Mouse (Mus musculus) forebrain, postnatal 0 days (tissue): ENCODE measurements around the gene Bfar. TPM values are rescaled to one million over a fixed set of nuclear protein-coding genes. Genes with fewer than 3 reads are reported as not detected.

Experiments
- ATAC-seq: fragments of 200-750 bp; cut with Nextera tagmentation; 2 replicates; pipeline ENCODE4 v1.8.0; 2017; ENCODE audit warnings: mild to moderate bottlenecking, moderate library complexity
- DNase-seq: peaks from one replicate; pipeline ENCODE4 v3.0.0-alpha.2; 2015
- H3K27ac ChIP-seq: fragments of 300-500 bp; sonication (generic); 2 replicates; pipeline ENCODE4 v1.5.1; 2014; ENCODE audit warnings: low read depth, mild to moderate bottlenecking, antibody characterized with exemption, low read length, moderate library complexity, mixed read lengths
- H3K27me3 ChIP-seq: fragments of 300-500 bp; sonication (generic); 2 replicates; pipeline ENCODE4 v1.6.1; 2014; ENCODE audit warnings: mild to moderate bottlenecking, low read length, mixed read lengths; ENCODE audit not compliant: insufficient read depth
- H3K36me3 ChIP-seq: fragments of 300-500 bp; sonication (generic); 2 replicates; pipeline ENCODE4 v1.6.1; 2014; ENCODE audit warnings: mild to moderate bottlenecking, moderate library complexity; ENCODE audit not compliant: insufficient read depth
- H3K4me1 ChIP-seq: fragments of 300-500 bp; sonication (generic); 2 replicates; pipeline ENCODE4 v1.6.1; 2014; ENCODE audit warnings: antibody characterized with exemption; ENCODE audit not compliant: insufficient read depth
- H3K4me2 ChIP-seq: fragments of 300-500 bp; sonication (generic); 2 replicates; pipeline ENCODE4 v1.6.1; 2014; ENCODE audit warnings: low read depth, mild to moderate bottlenecking, moderate library complexity
- H3K4me3 ChIP-seq: fragments of 300-500 bp; sonication (generic); 2 replicates; pipeline ENCODE4 v1.5.1; 2014; ENCODE audit warnings: low read depth, low read length, mixed read lengths
- H3K9ac ChIP-seq: fragments of 300-500 bp; sonication (generic); 2 replicates; pipeline ENCODE4 v1.6.1; 2014; ENCODE audit warnings: mild to moderate bottlenecking
- H3K9me3 ChIP-seq: fragments of 300-500 bp; sonication (generic); 2 replicates; pipeline ENCODE4 v1.6.1; 2016; ENCODE audit warnings: low read length
- CTCF ChIP-seq: sonication (generic); IDR thresholded peaks from 2 replicates; pipeline ENCODE4 v1.5.1; 2016; ENCODE audit warnings: antibody characterized with exemption, control low read depth, low read depth
- WGBS: fragments of 180-500 bp; shearing (Covaris S2); extraction: QIAGEN DNeasy Blood & Tissue Kit; methylation state at CpG from one replicate; pipeline ENCODE4 v1.1.7; 2014; 5-methylcytosine and 5-hydroxymethylcytosine counted together
- polyA plus RNA-seq: library from polyadenylated mRNA; unstranded; fragments of >200 nt; fragmentation: Nextera tagmentation; extraction: Ambion mirVana; gene quantifications from 2 replicates; pipeline ENCODE4 v1.2.1, GENCODE M21; 2015
- total RNA-seq: library from RNA; depleted of rRNA; stranded (reverse); fragments of >200 nt; gene quantifications from 2 replicates; pipeline ENCODE4 v1.2.3, GENCODE M21; 2014; rRNA removed

Gene Bfar
- total and polyA plus RNA-seq, 2 experiments from 2014 or later = 33.0 to 39.8 TPM

- Histone ChIP-seq H3K9me3 (no peaks in the 10 kb centered on the region), H3K4me2 (no peak overlapping the region), H3K27ac (no peak overlapping the region), H3K9ac (no peak overlapping the region), H3K4me1 (no peaks in the 10 kb centered on the region), H3K36me3 (no peaks in the 10 kb centered on the region), H3K4me3 (no peak overlapping the region), H3K27me3 (no peaks in the 10 kb centered on the region)
- no peak for DNase-seq
- no peak for TF ChIP-seq CTCF
- WGBS = 44% methylated on average over 3 of the region's 3 CpGs
- ATAC-seq = no peak
Observed at GRCm38 (mm10) chr16:13749981-13750380, 78.3 kb downstream of the Bfar start.

GRCm38 (mm10) chr16:13750626-13751025, 79.0 kb downstream of the Bfar start:
- ATAC-seq = no peak
- 91% methylated on average over 8 of the region's 13 CpGs for WGBS
- no peak for TF ChIP-seq CTCF
- Histone ChIP-seq H3K9me3 (no peaks in the 10 kb centered on the region), H3K36me3 (no peaks in the 10 kb centered on the region), H3K4me3 (no peak overlapping the region), H3K27me3 (no peaks in the 10 kb centered on the region), H3K4me1 (no peaks in the 10 kb centered on the region), H3K9ac (no peak overlapping the region), H3K27ac (no peak overlapping the region), H3K4me2 (no peak overlapping the region)
- no peak for DNase-seq

Other genes starting within 250 kb of the Bfar start
- 17.2 and 20.9 TPM in 2 replicates for gene Parn, start 3.7 kb upstream of the Bfar start, total RNA-seq
- gene Parn, start 3.7 kb upstream of the Bfar start, polyA plus RNA-seq = 34.9 and 38.1 TPM in 2 replicates
- 5.6 and 7.7 TPM in 2 replicates for gene 3110001I22Rik, start 71 bp downstream of the Bfar start, total RNA-seq
- 3.5 and 3.6 TPM in 2 replicates for gene 3110001I22Rik, start 71 bp downstream of the Bfar start, polyA plus RNA-seq
- gene Pla2g10, start 59.1 kb downstream of the Bfar start, total RNA-seq = not detected in 2 replicates
- gene Pla2g10, start 59.1 kb downstream of the Bfar start, polyA plus RNA-seq = 0.15 and 0.16 TPM in 2 replicates
- 89.7 and 104 TPM in 2 replicates for gene Rrn3, start 108.8 kb downstream of the Bfar start, total RNA-seq
- gene Rrn3, start 108.8 kb downstream of the Bfar start, polyA plus RNA-seq = 70.0 and 80.7 TPM in 2 replicates
- gene Ntan1, start 147.0 kb downstream of the Bfar start, total RNA-seq = 163 and 181 TPM in 2 replicates
- gene Ntan1, start 147.0 kb downstream of the Bfar start, polyA plus RNA-seq = 231 and 254 TPM in 2 replicates
- gene Pdxdc1, start 231.3 kb downstream of the Bfar start, total RNA-seq = 67.4 and 70.8 TPM in 2 replicates
- 54.4 and 60.2 TPM in 2 replicates for gene Pdxdc1, start 231.3 kb downstream of the Bfar start, polyA plus RNA-seq
- gene Mpv17l, start 231.3 kb downstream of the Bfar start, total RNA-seq = 43.7 and 44.3 TPM in 2 replicates
- gene Mpv17l, start 231.3 kb downstream of the Bfar start, polyA plus RNA-seq = 34.6 and 46.1 TPM in 2 replicates